Mouse (Mus musculus) forebrain, embryonic 16.5 days (tissue): ENCODE measurements around the gene Arid5b. TPM values are rescaled to one million over a fixed set of nuclear protein-coding genes. Genes with fewer than 3 reads are reported as not detected.

Experiments used
- ATAC-seq: fragments of 200-750 bp; cut with Nextera tagmentation; 2 replicates; pipeline ENCODE4 v1.8.0; 2017; ENCODE audit warnings: mild to moderate bottlenecking, moderate library complexity
- H3K27ac ChIP-seq: fragments of 300-500 bp; sonication (generic); 2 replicates; pipeline ENCODE4 v1.5.1; 2014; ENCODE audit warnings: low read length, control low read depth
- H3K27me3 ChIP-seq: fragments of 300-500 bp; sonication (generic); replicated peaks from 2 replicates; pipeline ENCODE4 v1.6.1; 2014; ENCODE audit warnings: low read length; ENCODE audit not compliant: control insufficient read depth, insufficient read depth
- H3K36me3 ChIP-seq: fragments of 300-500 bp; sonication (generic); 2 replicates; pipeline ENCODE4 v1.6.1; 2014; ENCODE audit not compliant: control insufficient read depth, insufficient read depth
- H3K4me1 ChIP-seq: fragments of 300-500 bp; sonication (generic); replicated peaks from 2 replicates; pipeline ENCODE4 v1.6.1; 2014; ENCODE audit warnings: low read length; ENCODE audit not compliant: control insufficient read depth, insufficient read depth
- H3K4me2 ChIP-seq: fragments of 300-500 bp; sonication (generic); 2 replicates; pipeline ENCODE4 v1.6.1; 2014; ENCODE audit warnings: mild to moderate bottlenecking, low read length, control low read depth
- H3K4me3 ChIP-seq: fragments of 300-500 bp; sonication (generic); replicated peaks from 2 replicates; pipeline ENCODE4 v1.5.1; 2014; ENCODE audit warnings: mild to moderate bottlenecking, low read length, control low read depth
- H3K9ac ChIP-seq: fragments of 300-500 bp; sonication (generic); replicated peaks from 2 replicates; pipeline ENCODE4 v1.6.1; 2014; ENCODE audit warnings: low read depth, low read length, control low read depth
- H3K9me3 ChIP-seq: fragments of 300-500 bp; sonication (generic); 2 replicates; pipeline ENCODE4 v1.6.1; 2016; ENCODE audit warnings: low read length; ENCODE audit not compliant: control insufficient read depth
- WGBS: fragments of 180-500 bp; shearing (Covaris S2); extraction: QIAGEN DNeasy Blood & Tissue Kit; methylation state at CpG from one replicate; pipeline ENCODE4 v1.1.7; 2014; 5-methylcytosine and 5-hydroxymethylcytosine counted together
- polyA plus RNA-seq: library from polyadenylated mRNA; unstranded; fragments of >200 nt; fragmentation: Nextera tagmentation; extraction: Ambion mirVana; gene quantifications from 2 replicates; pipeline ENCODE4 v1.2.1, GENCODE M21; 2015

Gene Arid5b
- polyA plus RNA-seq, 1 experiment from 2014 or later = 14.7 TPM

DNA sequence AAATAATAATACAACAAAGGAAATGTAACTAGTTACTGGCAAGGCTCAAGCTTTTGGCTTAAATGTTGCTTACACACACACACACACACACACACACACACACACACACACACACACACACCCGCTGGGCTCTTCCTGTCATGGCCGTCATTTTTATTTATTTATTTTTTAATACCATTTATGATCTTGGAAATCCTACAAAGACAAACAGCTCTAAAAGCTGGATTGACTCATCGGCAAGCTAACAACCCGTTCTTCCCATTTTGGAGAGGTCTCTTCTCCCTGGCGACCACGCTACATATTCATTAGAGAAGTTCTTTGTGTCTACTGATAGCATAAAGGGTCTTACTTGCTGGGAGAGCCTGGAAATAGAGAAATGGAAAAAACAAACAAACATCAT lies 138.2 kb downstream of the Arid5b start:
- Histone ChIP-seq H3K4me1 (peaks cover 32% of the 10 kb centered on the region), H3K9ac (no peak overlapping the region), H3K36me3 (no peaks in the 10 kb centered on the region), H3K4me2 (no peak overlapping the region), H3K27ac (no peak overlapping the region), H3K27me3 (no peaks in the 10 kb centered on the region), H3K4me3 (no peak overlapping the region), H3K9me3 (no peaks in the 10 kb centered on the region; the same call in 1 of the 2 replicates)
- WGBS = 64% methylated on average over 6 of the region's 6 CpGs
- no peak for ATAC-seq

DNA sequence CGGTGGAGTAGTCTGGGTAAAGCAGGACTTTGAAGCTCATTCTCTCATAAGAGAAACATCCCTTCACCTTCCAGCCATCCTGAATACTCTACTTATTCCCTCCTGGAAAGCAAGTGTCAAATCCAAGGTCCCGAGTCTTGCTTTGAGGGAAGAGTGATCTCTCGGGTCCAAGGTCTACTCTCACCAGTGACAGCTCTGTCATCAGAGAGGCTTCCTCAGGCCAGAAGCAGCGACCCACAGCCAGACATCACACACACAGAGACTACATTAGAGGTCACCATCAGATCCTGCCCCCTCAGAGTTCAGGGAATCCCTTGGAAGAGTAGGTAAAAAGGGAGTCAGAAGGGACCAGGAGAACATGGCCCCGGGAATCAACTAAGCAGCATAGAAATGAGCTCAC lies 140.4 kb downstream of the Arid5b start:
- no peak overlapping the region for H3K27ac ChIP-seq
- H3K27me3 ChIP-seq = no peaks in the 10 kb centered on the region
- ATAC-seq = no peak
- H3K9me3 ChIP-seq = no peaks in the 10 kb centered on the region; the same call in 1 of the 2 replicates
- H3K4me1 ChIP-seq = peaks cover 33% of the 10 kb centered on the region
- H3K9ac ChIP-seq = no peak overlapping the region
- 92% methylated on average over 5 of the region's 5 CpGs for WGBS
- H3K4me2 ChIP-seq = no peak overlapping the region
- no peaks in the 10 kb centered on the region for H3K36me3 ChIP-seq
- H3K4me3 ChIP-seq = no peak overlapping the region

- Histone ChIP-seq H3K27ac (no peak overlapping the region), H3K4me3 (no peak overlapping the region), H3K4me1 (peaks cover 26% of the 10 kb centered on the region), H3K9me3 (no peaks in the 10 kb centered on the region; the same call in 1 of the 2 replicates), H3K9ac (no peak overlapping the region), H3K27me3 (no peaks in the 10 kb centered on the region), H3K4me2 (no peak overlapping the region), H3K36me3 (no peaks in the 10 kb centered on the region)
- 14% methylated on average over 11 of the region's 11 CpGs for WGBS
- ATAC-seq = no peak
Observed at GRCm38 (mm10) chr10:68137151-68137833, 141.2 kb downstream of the Arid5b start.

GRCm38 (mm10) chr10:68136480-68137083 lies 142.0 kb downstream of the Arid5b start:
- Histone ChIP-seq H3K9ac (peak overlapping the region; percentile 50), H3K4me2 (peak overlapping the region; percentile 60)
- 1% methylated on average over 18 of the region's 18 CpGs for WGBS

DNA sequence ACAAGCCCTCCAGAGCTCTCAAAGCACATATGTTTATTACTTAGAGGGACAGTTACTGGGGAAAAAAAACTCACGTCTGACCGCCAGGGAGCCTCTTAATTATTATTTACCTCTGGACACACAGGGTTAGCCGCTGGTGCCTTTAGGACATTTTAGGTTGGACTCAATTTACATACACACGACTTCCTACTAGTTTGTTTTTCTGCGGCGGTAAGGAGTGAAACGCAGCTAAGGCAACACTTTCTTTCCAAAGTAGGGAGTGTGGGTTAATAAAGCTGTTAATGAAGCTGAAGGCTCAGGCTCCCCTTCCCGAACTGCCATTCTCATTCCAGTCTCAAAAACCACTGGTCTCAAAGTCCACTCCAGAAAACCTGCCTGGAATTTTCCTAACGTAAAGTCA lies 142.5 kb downstream of the Arid5b start:
- Histone ChIP-seq H3K9me3 (no peaks in the 10 kb centered on the region; the same call in 1 of the 2 replicates), H3K4me2 (peak overlapping the region; percentile 60), H3K9ac (peak overlapping the region; percentile 50), H3K27ac (peak overlapping the region; percentile 16; the same call in 1 of the 2 replicates), H3K4me1 (peaks cover 23% of the 10 kb centered on the region), H3K36me3 (no peaks in the 10 kb centered on the region), H3K27me3 (no peaks in the 10 kb centered on the region), H3K4me3 (peak overlapping the region; percentile 41)
- WGBS = 2% methylated on average over 9 of the region's 9 CpGs
- ATAC-seq = no peak

More at GRCm38 (mm10) chr10:68136480-68137083, 142.0 kb downstream of the Arid5b start:
- no peaks in the 10 kb centered on the region for H3K36me3 ChIP-seq
- H3K27ac ChIP-seq = peak overlapping the region; percentile 16; the same call in 1 of the 2 replicates
- H3K9me3 ChIP-seq = no peaks in the 10 kb centered on the region; the same call in 1 of the 2 replicates
- peak overlapping the region; percentile 41 for H3K4me3 ChIP-seq
- peak; percentile 94 for ATAC-seq
- H3K4me1 ChIP-seq = peaks cover 23% of the 10 kb centered on the region
- no peaks in the 10 kb centered on the region for H3K27me3 ChIP-seq

DNA sequence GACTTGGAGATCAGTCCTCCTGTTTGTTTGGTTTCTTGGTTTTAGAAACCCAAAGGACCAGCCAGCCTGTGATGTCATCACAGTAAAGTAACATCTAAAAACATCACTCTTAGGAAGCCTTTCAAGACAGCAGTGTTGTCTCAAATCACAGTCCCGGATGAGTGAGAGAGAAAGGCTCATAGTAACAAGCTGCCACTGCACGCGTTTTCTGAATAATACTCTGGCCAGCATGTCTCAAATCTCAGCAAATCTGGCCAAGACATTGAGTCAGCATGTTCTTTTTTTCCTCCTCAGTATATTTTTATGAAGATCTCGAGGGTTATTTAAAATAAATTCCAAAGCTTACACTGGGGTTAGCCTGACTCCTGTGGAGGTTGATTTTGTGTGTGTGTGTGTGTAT lies 143.1 kb downstream of the Arid5b start:
- no peak overlapping the region for H3K27ac ChIP-seq
- no peaks in the 10 kb centered on the region; the same call in 1 of the 2 replicates for H3K9me3 ChIP-seq
- ATAC-seq = no peak
- H3K4me3 ChIP-seq = no peak overlapping the region
- no peak overlapping the region for H3K9ac ChIP-seq
- no peaks in the 10 kb centered on the region for H3K27me3 ChIP-seq
- WGBS = 13% methylated on average over 4 of the region's 4 CpGs
- H3K36me3 ChIP-seq = no peaks in the 10 kb centered on the region
- H3K4me2 ChIP-seq = no peak overlapping the region
- peaks cover 23% of the 10 kb centered on the region for H3K4me1 ChIP-seq

- Histone ChIP-seq H3K9me3 (no peaks in the 10 kb centered on the region; the same call in 1 of the 2 replicates), H3K9ac (no peak overlapping the region), H3K4me2 (no peak overlapping the region), H3K27me3 (no peaks in the 10 kb centered on the region), H3K27ac (no peak overlapping the region), H3K4me3 (no peak overlapping the region), H3K36me3 (no peaks in the 10 kb centered on the region), H3K4me1 (peaks cover 22% of the 10 kb centered on the region)
- WGBS = 82% methylated on average over 4 of the region's 4 CpGs
- no peak for ATAC-seq
Observed at GRCm38 (mm10) chr10:68134549-68134948, 144.0 kb downstream of the Arid5b start.

DNA sequence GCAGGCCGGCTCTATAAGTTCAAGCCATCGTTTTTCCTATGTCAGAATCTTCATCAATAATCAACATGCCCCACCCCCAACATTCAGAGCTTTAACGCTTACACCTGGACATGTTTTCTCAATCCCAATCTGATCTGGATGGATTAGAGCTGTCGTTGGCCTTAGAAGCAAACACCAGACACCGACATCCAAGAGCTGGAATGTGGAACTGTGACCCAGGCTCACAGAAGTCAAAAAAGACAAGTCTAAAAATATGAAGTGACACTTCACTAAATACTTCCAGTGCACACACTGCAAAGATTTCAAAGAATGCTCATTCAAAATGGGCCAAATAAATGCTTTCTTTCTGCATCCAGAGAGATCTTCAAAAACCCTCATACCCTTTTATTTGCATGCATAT lies 144.5 kb downstream of the Arid5b start:
- Histone ChIP-seq H3K4me2 (no peak overlapping the region), H3K4me1 (peaks cover 21% of the 10 kb centered on the region), H3K4me3 (no peak overlapping the region), H3K27ac (no peak overlapping the region), H3K27me3 (no peaks in the 10 kb centered on the region), H3K9me3 (no peaks in the 10 kb centered on the region; the same call in 1 of the 2 replicates), H3K36me3 (no peaks in the 10 kb centered on the region), H3K9ac (no peak overlapping the region)
- WGBS = 90% methylated on average over 5 of the region's 5 CpGs
- no peak for ATAC-seq

GRCm38 (mm10) chr10:68132636-68133035 lies 145.9 kb downstream of the Arid5b start:
- H3K4me3 ChIP-seq = no peak overlapping the region
- ATAC-seq = no peak
- no peaks in the 10 kb centered on the region for H3K9me3 ChIP-seq
- H3K27ac ChIP-seq = no peak overlapping the region
- no peak overlapping the region for H3K9ac ChIP-seq
- H3K4me1 ChIP-seq = peaks cover 21% of the 10 kb centered on the region
- no peak overlapping the region for H3K4me2 ChIP-seq
- WGBS = 80% methylated on average over 9 of the region's 9 CpGs
- H3K36me3 ChIP-seq = no peaks in the 10 kb centered on the region
- H3K27me3 ChIP-seq = no peaks in the 10 kb centered on the region
